Mouse (Mus musculus): ENCODE measurements at regions not wholly inside any gene's neighbourhood (a gene's known extent, or its start where the extent isn't known, plus 50 kb on each side); places are given as distances from the start of the nearest gene placed in this dataset.

DNA sequence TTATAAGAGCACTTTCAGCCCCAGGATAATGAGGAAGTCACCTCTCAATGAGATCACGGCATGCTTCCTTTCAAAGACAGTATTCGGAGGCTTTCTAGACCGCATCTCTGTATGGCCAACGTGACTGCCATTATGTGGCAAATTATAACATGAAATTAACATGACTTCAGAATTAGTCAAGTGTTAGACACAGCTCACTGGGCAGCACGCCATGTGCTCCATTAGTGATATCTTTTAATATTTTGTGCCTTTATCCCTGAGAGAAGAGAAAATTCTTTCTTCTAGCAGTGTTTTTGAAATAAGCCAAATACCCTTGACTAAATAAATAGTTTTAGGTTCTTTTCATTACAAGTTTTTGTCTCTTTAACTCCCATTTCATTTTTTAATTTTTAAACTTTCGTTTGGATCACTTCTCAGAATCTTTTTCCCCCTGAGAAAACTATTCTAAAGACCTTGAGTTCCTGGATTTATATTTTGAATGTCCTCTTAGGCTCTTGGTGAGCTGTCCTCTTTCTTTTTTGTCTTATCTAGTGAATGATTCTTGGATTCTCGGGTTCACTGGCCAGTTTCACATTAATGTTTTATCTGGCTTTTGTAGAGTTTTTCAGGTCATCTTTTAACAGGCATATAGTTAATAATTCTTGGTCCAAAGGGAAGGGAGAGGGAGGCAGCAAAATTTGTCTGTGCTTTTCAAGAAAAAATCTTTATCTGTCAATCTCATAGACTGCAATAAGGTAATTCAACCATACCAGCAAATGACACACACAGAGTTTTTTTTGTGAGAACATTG, 390.9 kb downstream of the Adamts20 start:
- TF ChIP-seq FLI1 (IDR thresholded peaks at IDR 0.05; ENCODE audit: low read length): no peak
- TF ChIP-seq GATA1 (IDR thresholded peaks at IDR 0.05; ENCODE audit: borderline replicate concordance, low read length): no peak
- H3K27me3 ChIP-seq (replicated peaks): no peaks in the 10 kb centered on the region
- H3K36me3 ChIP-seq (replicated peaks; ENCODE audit: low read length): no peaks in the 10 kb centered on the region
- no peaks in the 10 kb centered on the region for H3K4me1 ChIP-seq
- no peak overlapping the region for H3K4me3 ChIP-seq (replicated peaks)
- peaks cover 25% of the 10 kb centered on the region for H3K9me3 ChIP-seq

DNA sequence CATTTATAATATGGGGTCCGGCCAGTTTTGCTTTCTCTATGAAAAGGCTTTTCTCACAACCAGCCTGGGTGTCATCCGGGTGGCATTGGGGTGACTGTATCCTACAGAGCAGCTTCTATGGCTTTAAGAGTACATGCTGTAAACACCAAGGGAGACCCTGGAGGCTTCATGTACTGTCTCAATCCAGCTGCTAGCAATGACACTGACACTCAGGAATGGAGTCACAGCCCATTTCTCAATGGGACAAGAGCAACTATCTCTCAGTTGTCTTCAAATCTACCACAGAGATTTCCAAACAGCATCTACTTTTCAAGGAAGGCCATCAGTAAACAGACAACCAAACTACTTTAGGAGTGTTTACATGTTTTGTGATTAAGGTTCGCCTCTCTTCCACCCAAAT, 397.5 kb downstream of the Adamts20 start:
- Histone ChIP-seq H3K36me3 (replicated peaks; ENCODE audit: low read length) (no peaks in the 10 kb centered on the region), H3K4me1 (no peaks in the 10 kb centered on the region), H3K4me3 (replicated peaks) (no peak overlapping the region), H3K27me3 (replicated peaks) (no peaks in the 10 kb centered on the region), H3K9me3 (0 out of 2 replicates have a peak, but pooled peaks cover 4% of the 10 kb centered on the region)
- no peak for TF ChIP-seq GATA1 (IDR thresholded peaks at IDR 0.05; ENCODE audit: borderline replicate concordance, low read length)
- TF ChIP-seq FLI1 (IDR thresholded peaks at IDR 0.05; ENCODE audit: low read length): no peak

- Histone ChIP-seq H3K4me1 (no peaks in the 10 kb centered on the region), H3K36me3 (replicated peaks; ENCODE audit: low read length) (no peaks in the 10 kb centered on the region), H3K4me3 (replicated peaks) (no peak overlapping the region), H3K9me3 (peaks cover 15% of the 10 kb centered on the region; the same call in 1 of the 2 replicates), H3K27me3 (replicated peaks) (no peaks in the 10 kb centered on the region)
- TF ChIP-seq GATA1 (IDR thresholded peaks at IDR 0.05; ENCODE audit: borderline replicate concordance, low read length): no peak
- no peak for TF ChIP-seq FLI1 (IDR thresholded peaks at IDR 0.05; ENCODE audit: low read length)
Observed at GRCm38 (mm10) chr15:94049638-94050273, 415.5 kb downstream of the Adamts20 start.

DNA sequence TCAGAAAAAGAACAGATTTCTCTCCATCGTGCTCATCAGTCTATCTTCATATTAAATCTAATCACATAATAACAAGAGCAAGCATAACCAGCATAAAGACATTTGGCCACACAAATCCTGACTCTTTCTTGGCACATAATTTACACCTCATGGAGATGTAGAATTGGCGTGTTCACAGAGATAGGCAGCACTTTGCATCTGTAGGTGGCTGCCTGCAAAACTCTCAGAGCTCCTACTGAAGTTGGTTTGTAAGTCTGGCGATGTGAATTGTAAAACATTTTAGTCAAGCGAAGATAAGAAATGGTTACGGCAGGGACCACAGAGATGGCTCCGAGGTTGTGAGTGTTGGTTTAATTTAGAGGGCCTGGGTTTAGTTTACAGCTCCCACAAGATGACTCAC, 419.0 kb downstream of the Adamts20 start:
- Histone ChIP-seq H3K9me3 (peaks cover 20% of the 10 kb centered on the region), H3K4me3 (replicated peaks) (no peak overlapping the region), H3K36me3 (replicated peaks; ENCODE audit: low read length) (no peaks in the 10 kb centered on the region), H3K27me3 (replicated peaks) (no peaks in the 10 kb centered on the region), H3K4me1 (no peaks in the 10 kb centered on the region)
- TF ChIP-seq GATA1 (IDR thresholded peaks at IDR 0.05; ENCODE audit: borderline replicate concordance, low read length) (no peak), FLI1 (IDR thresholded peaks at IDR 0.05; ENCODE audit: low read length) (no peak)

- H3K36me3 ChIP-seq (replicated peaks; ENCODE audit: low read length): no peaks in the 10 kb centered on the region
- H3K27me3 ChIP-seq (replicated peaks): no peaks in the 10 kb centered on the region
- no peak for TF ChIP-seq FLI1 (IDR thresholded peaks at IDR 0.05; ENCODE audit: low read length)
- TF ChIP-seq GATA1 (IDR thresholded peaks at IDR 0.05; ENCODE audit: borderline replicate concordance, low read length): no peak
- H3K4me3 ChIP-seq (replicated peaks): no peak overlapping the region
- peaks cover 20% of the 10 kb centered on the region for H3K9me3 ChIP-seq
- no peaks in the 10 kb centered on the region for H3K4me1 ChIP-seq
Observed at GRCm38 (mm10) chr15:94045131-94045756, 420.0 kb downstream of the Adamts20 start.

- H3K4me3 ChIP-seq (replicated peaks): no peak overlapping the region
- no peaks in the 10 kb centered on the region for H3K27me3 ChIP-seq (replicated peaks)
- H3K36me3 ChIP-seq (replicated peaks; ENCODE audit: low read length): no peaks in the 10 kb centered on the region
- no peaks in the 10 kb centered on the region for H3K4me1 ChIP-seq
- H3K9me3 ChIP-seq: peaks cover 16% of the 10 kb centered on the region
- no peak for TF ChIP-seq GATA1 (IDR thresholded peaks at IDR 0.05; ENCODE audit: borderline replicate concordance, low read length)
- TF ChIP-seq FLI1 (IDR thresholded peaks at IDR 0.05; ENCODE audit: low read length): no peak
Observed at GRCm38 (mm10) chr15:94032957-94033356, 432.3 kb downstream of the Adamts20 start.

DNA sequence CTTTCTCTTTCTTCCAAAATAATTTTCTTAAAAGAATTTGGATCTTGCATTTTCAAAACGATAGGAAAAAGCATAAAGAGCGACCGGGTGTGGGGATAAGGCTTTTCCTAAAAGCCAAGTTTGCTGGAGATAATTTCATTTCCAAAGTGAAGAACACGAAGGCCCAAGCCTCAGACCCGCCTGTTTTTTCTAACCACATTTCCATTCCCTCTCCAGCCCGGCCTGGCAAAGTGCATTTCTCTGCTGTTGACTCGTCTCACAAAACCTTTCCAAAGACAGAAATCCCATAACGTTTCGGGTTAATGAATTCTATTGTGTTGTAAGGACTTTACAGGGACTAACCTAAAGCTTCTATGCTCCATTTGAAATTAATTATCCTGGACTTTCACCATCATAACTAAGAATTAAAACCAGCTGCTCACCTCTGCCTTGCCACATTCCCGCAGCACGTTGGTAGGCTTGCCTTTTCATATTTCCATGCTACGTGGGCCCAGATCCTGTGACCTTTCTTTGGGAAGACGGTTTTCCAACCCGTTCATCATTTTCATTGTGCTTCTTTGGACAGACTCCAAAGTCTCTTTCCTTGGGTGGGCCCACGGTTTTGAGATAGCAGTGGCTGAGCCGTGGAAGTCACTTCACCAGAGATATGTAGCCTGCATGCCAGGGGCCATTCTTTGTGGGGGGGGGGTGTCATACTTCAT, 430.5 kb upstream of the Prickle1 start:
- H3K9me3 ChIP-seq: peaks cover 22% of the 10 kb centered on the region

DNA sequence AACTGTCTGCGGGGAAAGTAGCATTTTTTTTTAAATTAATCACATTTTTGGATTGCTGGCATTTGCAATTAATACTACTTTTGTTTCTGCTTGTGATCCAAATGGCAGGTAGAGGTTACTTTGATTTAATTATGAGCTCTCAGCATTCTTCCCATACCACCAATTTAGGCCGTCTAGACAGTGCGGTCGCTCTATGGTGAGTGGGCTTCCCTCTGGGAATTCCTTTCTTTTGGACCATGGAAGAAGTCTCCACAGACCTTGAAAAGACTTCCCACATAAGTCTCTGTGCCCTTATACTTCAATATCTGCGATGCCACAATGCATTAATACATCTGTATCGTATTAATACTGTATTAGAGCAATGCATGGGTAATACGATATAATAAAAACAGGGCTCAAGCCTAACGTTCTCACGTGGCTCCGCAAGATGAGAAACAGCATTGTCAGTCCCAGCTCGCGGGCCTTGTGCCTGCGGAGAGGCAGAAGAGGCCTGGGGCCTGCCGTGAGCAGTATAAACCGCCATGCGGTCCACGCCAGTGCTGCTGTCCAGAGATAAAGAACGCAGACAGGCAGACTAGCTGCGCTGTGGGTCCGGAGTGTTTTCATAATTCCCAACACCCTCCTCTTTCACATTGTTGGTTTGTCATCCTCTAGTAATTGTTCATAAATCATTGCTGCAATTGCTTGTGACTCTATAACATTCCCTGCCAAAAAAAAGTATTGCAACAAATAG, 429.7 kb upstream of the Prickle1 start:
- H3K9me3 ChIP-seq: peaks cover 17% of the 10 kb centered on the region
- H3K4me3 ChIP-seq (replicated peaks): no peak overlapping the region
- TF ChIP-seq FLI1 (IDR thresholded peaks at IDR 0.05; ENCODE audit: low read length) (no peak), GATA1 (IDR thresholded peaks at IDR 0.05; ENCODE audit: borderline replicate concordance, low read length) (no peak)
- H3K36me3 ChIP-seq (replicated peaks; ENCODE audit: low read length): no peaks in the 10 kb centered on the region
- H3K4me1 ChIP-seq: no peaks in the 10 kb centered on the region
- no peaks in the 10 kb centered on the region for H3K27me3 ChIP-seq (replicated peaks)

More for the DNA sequence above, 430.5 kb upstream of the Prickle1 start:
- Histone ChIP-seq H3K4me3 (replicated peaks) (no peak overlapping the region), H3K27me3 (replicated peaks) (no peaks in the 10 kb centered on the region), H3K4me1 (no peaks in the 10 kb centered on the region), H3K36me3 (replicated peaks; ENCODE audit: low read length) (no peaks in the 10 kb centered on the region)
- TF ChIP-seq GATA1 (IDR thresholded peaks at IDR 0.05; ENCODE audit: borderline replicate concordance, low read length) (no peak), FLI1 (IDR thresholded peaks at IDR 0.05; ENCODE audit: low read length) (no peak)

GRCm38 (mm10) chr15:94024806-94025205, 429.1 kb upstream of the Prickle1 start:
- Histone ChIP-seq H3K36me3 (replicated peaks; ENCODE audit: low read length) (no peaks in the 10 kb centered on the region), H3K27me3 (replicated peaks) (no peaks in the 10 kb centered on the region), H3K4me3 (replicated peaks) (no peak overlapping the region), H3K4me1 (no peaks in the 10 kb centered on the region), H3K9me3 (peaks cover 19% of the 10 kb centered on the region)
- TF ChIP-seq GATA1 (IDR thresholded peaks at IDR 0.05; ENCODE audit: borderline replicate concordance, low read length) (no peak), FLI1 (IDR thresholded peaks at IDR 0.05; ENCODE audit: low read length) (no peak)
